In genomic region chr9:94089759-94090158, GRCm38 (mm10) we compare ENCODE assay signal across 13 mouse cellular contexts.
"Had no signal": no experiment of that assay in that cellular context is flagged by ENCODE, and none has a peak within 500 bp of the region (broad histone marks: within the 10 kb centered on the region; RNA-seq: fewer than 3 reads in every experiment).

No protein-coding gene starts in this region.

- DNase-seq: gastrocnemius, adult 2 months; gastrocnemius, postnatal 10 days; gastrocnemius, postnatal 25 days; heart, adult 2 months; heart, postnatal 14 days; heart, postnatal 4 days; kidney, adult 18-20 months; kidney, adult 8-10 months; kidney, postnatal 10 days; kidney, postnatal 25 days; kidney, postnatal 4 days; liver; liver, embryonic 13.5 days had no signal
